Mouse (Mus musculus) liver, postnatal 0 days (tissue): ENCODE measurements around the gene Tfdp2.

Experiments used
- CTCF ChIP-seq: sonication (generic); IDR thresholded peaks from 2 replicates; pipeline ENCODE4 v1.5.1; 2016; ENCODE audit warnings: antibody characterized with exemption, low read depth
- EP300 ChIP-seq: IDR thresholded peaks from 2 replicates; pipeline ENCODE4 v1.6.1; 2016; ENCODE audit warnings: antibody characterized with exemption, low read depth, mild to moderate bottlenecking

GRCm38 (mm10) chr9:96214171-96214570 is 18.1 kb downstream of the Tfdp2 start:
- TF ChIP-seq CTCF (no peak), EP300 (no peak)
